Mouse (Mus musculus) liver, adult 2 months (tissue): Measurements from ENCODE around the gene Pard3. TPM values are rescaled to one million over a fixed set of nuclear protein-coding genes. Genes with fewer than 3 reads are reported as not detected.

Experiments used
- DNase-seq: peaks from one replicate; pipeline ENCODE4 v3.0.0-alpha.2; 2011; ENCODE audit warnings: low read depth, low spot score; ENCODE audit errors: extremely low read depth
- H3K27ac ChIP-seq: fragments of 200-500 bp; replicated peaks from 2 replicates; pipeline ENCODE4 v1.5.1; 2012; ENCODE audit warnings: low read depth, mild to moderate bottlenecking, control low read depth, inconsistent platforms, low read length; ENCODE audit not compliant: insufficient read depth
- H3K27me3 ChIP-seq: fragments of 200-500 bp; 2 replicates; pipeline ENCODE4 v1.6.1; 2012; ENCODE audit warnings: mild to moderate bottlenecking, moderate library complexity, low read length, inconsistent platforms; ENCODE audit not compliant: control insufficient read depth, insufficient read depth
- H3K36me3 ChIP-seq: fragments of 200-500 bp; 2 replicates; pipeline ENCODE4 v1.6.1; 2012; ENCODE audit warnings: low read length, inconsistent platforms; ENCODE audit not compliant: control insufficient read depth, insufficient read depth
- H3K4me1 ChIP-seq: fragments of 200-500 bp; 2 replicates; pipeline ENCODE4 v1.6.1; 2011; ENCODE audit warnings: low read length; ENCODE audit not compliant: control insufficient read depth, insufficient read depth
- H3K4me3 ChIP-seq: fragments of 200-500 bp; 2 replicates; pipeline ENCODE4 v1.5.1; 2011; ENCODE audit warnings: low read depth, mild to moderate bottlenecking, control low read depth, low read length, moderate library complexity; ENCODE audit not compliant: insufficient read depth
- H3K79me2 ChIP-seq: fragments of 200-500 bp; 2 replicates; pipeline ENCODE4 v1.6.1; 2012; ENCODE audit warnings: inconsistent platforms, mild to moderate bottlenecking, low read length, moderate library complexity; ENCODE audit not compliant: control insufficient read depth, insufficient read depth
- H3K9ac ChIP-seq: fragments of 200-500 bp; 2 replicates; pipeline ENCODE4 v1.6.1; 2012; ENCODE audit warnings: low read depth, mild to moderate bottlenecking, control low read depth, inconsistent platforms, low read length
- CTCF ChIP-seq: fragments of 200-500 bp; IDR thresholded peaks from 2 replicates; pipeline ENCODE4 v1.5.1; 2011; ENCODE audit warnings: low read depth, low read length, control low read depth
- POLR2A ChIP-seq: fragments of 200-500 bp; IDR thresholded peaks from 2 replicates; pipeline ENCODE4 v1.6.1; 2011; ENCODE audit warnings: low read length, control low read depth; ENCODE audit not compliant: insufficient read depth; ENCODE audit errors: extremely low read depth
- WGBS: fragments of 180-500 bp; shearing (Covaris S2); methylation state at CpG from one replicate; pipeline ENCODE4 v1.1.7; 2018; 5-methylcytosine and 5-hydroxymethylcytosine counted together
- polyA plus RNA-seq: library from polyadenylated mRNA; depleted of rRNA; stranded (reverse); fragments of >200 nt; gene quantifications from 2 replicates; pipeline ENCODE4 v1.2.3, GENCODE M21; 2012
- total RNA-seq: library from RNA; depleted of rRNA; stranded (reverse); fragments of >200 nt; gene quantifications from 2 replicates; pipeline ENCODE4 v1.2.3, GENCODE M21; 2014

Pard3 gene
- total and polyA plus RNA-seq, 2 experiments, result 47.4 to 61.4 TPM

GRCm38 (mm10) chr8:127331751-127332150 is 268.1 kb downstream of the Pard3 start:
- Histone ChIP-seq H3K4me3 (no peak overlapping the region), H3K4me1 (peaks cover 4% of the 10 kb centered on the region), H3K27me3 (no peaks in the 10 kb centered on the region), H3K9ac (no peak overlapping the region), H3K27ac (no peak overlapping the region), H3K36me3 (no peaks in the 10 kb centered on the region), H3K79me2 (peaks cover 11% of the 10 kb centered on the region)
- TF ChIP-seq POLR2A, result no peak
- peak; percentile 77 for TF ChIP-seq CTCF
- peak; percentile 50 for DNase-seq
- 97% methylated on average over 1 of the region's 1 CpGs for WGBS

GRCm38 (mm10) chr8:127335216-127335615 is 271.5 kb downstream of the Pard3 start:
- Histone ChIP-seq H3K79me2 (peaks cover 16% of the 10 kb centered on the region), H3K9ac (no peak overlapping the region), H3K27ac (no peak overlapping the region), H3K27me3 (no peaks in the 10 kb centered on the region), H3K4me1 (peaks cover 4% of the 10 kb centered on the region), H3K4me3 (no peak overlapping the region), H3K36me3 (no peaks in the 10 kb centered on the region)
- WGBS, result 30% methylated on average over 1 of the region's 1 CpGs
- DNase-seq, result peak; percentile 39
- TF ChIP-seq CTCF (no peak), POLR2A (no peak)

- Histone ChIP-seq H3K4me1 (peaks cover 6% of the 10 kb centered on the region), H3K36me3 (no peaks in the 10 kb centered on the region), H3K27me3 (no peaks in the 10 kb centered on the region), H3K4me3 (no peak overlapping the region), H3K9ac (no peak overlapping the region), H3K27ac (no peak overlapping the region), H3K79me2 (peaks cover 8% of the 10 kb centered on the region; the same call in 1 of the 2 replicates)
- no peak for DNase-seq
- 91% methylated on average over 11 of the region's 11 CpGs for WGBS
- TF ChIP-seq CTCF (no peak), POLR2A (no peak)
These were observed 274.5 kb downstream of the Pard3 start for GRCm38 (mm10) chr8:127338183-127338582.

GRCm38 (mm10) chr8:127341046-127341445 is 277.4 kb downstream of the Pard3 start:
- 85% methylated on average over 7 of the region's 7 CpGs for whole genome bisulfite sequencing
- peaks cover 8% of the 10 kb centered on the region; the same call in 1 of the 2 replicates for H3K79me2 ChIP-seq
- DNase-seq, result no peak
- no peak overlapping the region for H3K27ac ChIP-seq
- no peaks in the 10 kb centered on the region for H3K36me3 ChIP-seq
- H3K4me1 ChIP-seq, result peaks cover 2% of the 10 kb centered on the region; the same call in 1 of the 2 replicates
- no peak overlapping the region for H3K9ac ChIP-seq
- H3K4me3 ChIP-seq, result no peak overlapping the region
- H3K27me3 ChIP-seq, result no peaks in the 10 kb centered on the region
- TF ChIP-seq POLR2A, result no peak
- no peak for TF ChIP-seq CTCF

- TF ChIP-seq POLR2A (no peak), CTCF (no peak)
- no peak overlapping the region for H3K27ac ChIP-seq
- WGBS, result 61% methylated on average over 2 of the region's 2 CpGs
These were observed 279.4 kb downstream of the Pard3 start for GRCm38 (mm10) chr8:127343115-127343514.

GRCm38 (mm10) chr8:127344421-127344820 is 280.7 kb downstream of the Pard3 start:
- no peak for TF ChIP-seq CTCF
- no peak for TF ChIP-seq POLR2A
- Histone ChIP-seq H3K27ac (no peak overlapping the region), H3K79me2 (peaks cover 5% of the 10 kb centered on the region; the same call in 1 of the 2 replicates), H3K4me3 (no peak overlapping the region), H3K36me3 (no peaks in the 10 kb centered on the region), H3K4me1 (peaks cover 2% of the 10 kb centered on the region; the same call in 1 of the 2 replicates), H3K9ac (no peak overlapping the region), H3K27me3 (no peaks in the 10 kb centered on the region)
- no peak for DNase-seq
- 52% methylated on average over 3 of the region's 3 CpGs for whole genome bisulfite sequencing

More at GRCm38 (mm10) chr8:127343115-127343514, 279.4 kb downstream of the Pard3 start:
- Histone ChIP-seq H3K4me1 (peaks cover 2% of the 10 kb centered on the region; the same call in 1 of the 2 replicates), H3K27me3 (no peaks in the 10 kb centered on the region), H3K79me2 (peaks cover 7% of the 10 kb centered on the region; the same call in 1 of the 2 replicates), H3K36me3 (no peaks in the 10 kb centered on the region), H3K4me3 (no peak overlapping the region), H3K9ac (no peak overlapping the region)
- DNase-seq, result no peak
